Mouse (Mus musculus) embryo, embryonic 10 days (tissue): ENCODE results near the gene Esp18.

Experiments
- DNase-seq: peaks from one replicate; pipeline ENCODE4 v3.0.0-alpha.2; 2015; ENCODE audit warnings: low spot score

Esp18 gene

GRCm38 (mm10) chr17:39406059-39406458 is at the start of gene Esp18:
Esp18 (plus strand) TSS chr17:39406359.
- DNase-seq = no peak

- no peak for DNase-seq
Observed at GRCm38 (mm10) chr17:39363316-39363715, 42.8 kb upstream of the Esp18 start.
